Mouse (Mus musculus): ENCODE data around the gene Anxa6.

Gene Anxa6

GRCm38 (mm10) chr11:55031211-55031990, 1.8 kb downstream of the Anxa6 start:
- DNase-seq (ENCODE audit: low spot score in 2 of 2) = no peak

DNA sequence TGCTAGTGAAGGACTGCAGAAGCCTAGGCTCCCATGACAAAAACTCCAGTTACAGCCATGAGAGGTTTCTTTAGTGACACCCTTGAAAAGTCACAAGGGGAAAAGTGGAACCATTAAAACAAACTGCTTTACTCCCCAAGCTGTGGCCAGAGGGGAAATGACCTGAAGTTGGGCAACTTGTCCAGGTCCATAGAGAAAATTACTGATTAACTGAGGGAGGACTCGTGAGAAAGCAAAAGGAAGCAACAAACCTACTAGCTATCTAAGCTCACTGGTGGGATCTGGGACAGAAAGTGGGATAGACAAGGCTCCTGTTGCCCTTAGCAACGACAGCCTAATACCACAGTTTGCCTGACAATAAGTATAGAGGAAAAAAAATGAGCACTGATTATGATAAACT, 4.7 kb downstream of the Anxa6 start:
- no peak for DNase-seq (ENCODE audit: low spot score in 2 of 2)

DNA sequence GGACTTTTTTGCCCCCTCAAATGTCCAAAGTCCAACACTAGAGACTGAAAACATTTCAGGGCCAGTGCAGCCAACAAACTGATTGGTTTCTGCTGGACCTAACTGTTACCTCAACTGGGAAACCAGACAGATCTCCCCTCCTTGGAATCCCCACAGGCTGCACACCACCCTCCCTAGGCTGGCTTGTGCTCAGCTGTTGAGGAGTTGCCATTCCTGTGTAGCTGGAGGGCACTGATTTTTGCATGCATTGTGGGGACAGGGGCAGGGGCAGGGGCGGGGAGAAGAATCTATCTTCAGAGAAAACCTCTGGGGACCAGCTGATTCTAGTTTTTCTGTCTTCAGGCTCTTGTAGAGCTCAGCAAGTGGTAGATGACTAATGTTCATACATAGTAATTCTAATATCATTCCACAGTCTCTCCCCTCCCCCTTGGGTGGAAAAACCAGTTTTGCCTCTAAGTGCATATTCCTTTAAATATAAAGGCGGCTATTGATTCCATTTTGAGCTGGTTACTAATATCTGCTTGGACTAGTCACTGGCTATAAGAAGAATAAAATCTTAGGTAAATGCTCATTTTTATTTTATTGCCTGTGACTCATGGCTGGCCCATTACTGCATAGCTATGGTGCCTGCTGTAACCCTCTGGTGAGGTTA, 5.9 kb downstream of the Anxa6 start:
- DNase-seq (ENCODE audit: low spot score in 2 of 2) = no peak

DNA sequence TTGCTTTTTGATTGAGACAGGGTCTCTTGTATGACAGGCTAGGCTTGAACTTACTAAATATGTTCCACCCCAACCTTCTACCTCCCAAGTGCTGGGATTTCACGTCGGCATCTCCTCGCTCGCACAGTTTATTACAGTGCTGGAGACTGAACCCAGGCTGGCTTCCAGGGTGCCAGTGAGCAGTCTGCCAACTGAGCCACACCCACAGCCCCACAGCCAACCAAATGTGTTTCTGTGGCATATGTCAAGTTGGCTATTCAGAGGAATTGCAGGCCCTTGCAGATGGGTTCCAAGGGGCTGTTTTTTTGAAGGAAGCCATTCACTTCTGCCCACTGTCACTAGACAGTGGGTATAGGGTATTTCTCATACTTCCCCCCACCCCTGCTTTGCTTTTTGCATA, 7.3 kb downstream of the Anxa6 start:
- DNase-seq (ENCODE audit: low spot score in 2 of 2) = no peak

GRCm38 (mm10) chr11:55023583-55023982, 9.7 kb downstream of the Anxa6 start:
- DNase-seq (ENCODE audit: low spot score in 2 of 2) = no peak

- peak in 1 of 2 experiments; percentile 66 for DNase-seq (ENCODE audit: low spot score in 2 of 2)
Measured at GRCm38 (mm10) chr11:55023049-55023564, 10.1 kb downstream of the Anxa6 start.

DNA sequence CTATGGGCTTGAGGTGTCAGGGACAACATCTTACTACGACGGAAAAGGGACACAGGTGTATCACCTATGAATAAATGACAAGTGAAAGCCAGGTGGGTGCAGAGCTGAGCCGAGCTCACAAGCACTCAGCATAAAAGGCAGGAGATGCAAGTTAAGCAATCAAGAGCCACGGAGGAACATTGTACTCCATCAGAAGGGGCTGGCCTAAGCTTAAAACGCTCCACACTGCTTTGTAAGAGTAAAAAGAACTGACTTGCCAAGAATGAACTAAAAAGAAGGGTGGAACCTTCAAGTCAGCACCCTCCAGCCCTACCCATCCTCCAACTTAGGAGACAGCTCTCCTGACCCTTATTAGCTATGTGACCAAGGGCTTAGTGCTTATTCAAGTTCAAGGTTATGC, 10.7 kb downstream of the Anxa6 start:
- no peak for DNase-seq (ENCODE audit: low spot score in 2 of 2)

GRCm38 (mm10) chr11:55021859-55022258, 11.4 kb downstream of the Anxa6 start:
- no peak for DNase-seq (ENCODE audit: low spot score in 2 of 2)

- DNase-seq (ENCODE audit: low spot score in 2 of 2) = no peak
Measured at GRCm38 (mm10) chr11:55021458-55021857, 11.8 kb downstream of the Anxa6 start.

GRCm38 (mm10) chr11:55019711-55020110, 13.5 kb downstream of the Anxa6 start:
- DNase-seq (ENCODE audit: low spot score in 2 of 2) = no peak

- DNase-seq (ENCODE audit: low spot score in 2 of 2) = no peak
Measured at GRCm38 (mm10) chr11:55018034-55018433, 15.2 kb downstream of the Anxa6 start.

DNA sequence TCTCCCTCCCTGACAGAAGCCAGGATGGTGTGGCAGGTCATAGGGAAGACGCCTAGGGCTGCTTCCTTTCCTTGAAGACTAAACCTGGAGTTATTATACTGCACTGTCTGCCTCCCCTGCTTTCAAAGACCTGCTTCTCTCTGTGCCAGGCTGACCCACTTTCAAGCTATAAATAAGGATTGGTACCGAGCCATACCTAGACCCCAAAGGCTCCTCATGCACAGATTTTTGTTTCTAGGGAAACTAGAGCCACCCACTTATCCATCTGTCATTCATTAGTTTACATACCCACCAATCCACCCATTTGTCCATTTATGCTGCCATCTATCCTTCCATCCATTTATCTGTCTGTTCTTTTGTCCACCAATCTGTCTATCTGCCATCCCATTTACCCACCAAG, 16.0 kb downstream of the Anxa6 start:
- DNase-seq (ENCODE audit: low spot score in 2 of 2) = peak in 1 of 2 experiments; percentile 26

DNA sequence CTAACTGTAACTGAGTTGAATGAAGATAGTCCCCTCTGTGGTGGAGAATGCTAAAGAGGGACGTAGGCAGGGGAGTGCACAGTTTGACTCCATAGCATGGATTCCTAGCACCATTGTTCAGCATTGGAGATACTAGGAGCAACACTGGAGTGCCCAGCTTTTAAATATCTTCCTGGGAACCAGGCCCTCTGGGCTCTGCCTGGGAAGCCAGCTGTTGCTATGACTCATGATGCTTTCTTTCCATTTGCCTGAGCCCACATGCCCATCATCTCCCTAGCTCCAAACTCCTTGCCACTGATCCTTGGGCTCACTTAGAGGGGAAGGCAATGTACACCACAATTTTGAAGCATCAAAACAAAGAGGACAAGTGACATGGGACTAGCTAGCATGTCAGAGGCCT, 16.5 kb downstream of the Anxa6 start:
- DNase-seq (ENCODE audit: low spot score in 2 of 2) = peak in 1 of 2 experiments; percentile 34

DNA sequence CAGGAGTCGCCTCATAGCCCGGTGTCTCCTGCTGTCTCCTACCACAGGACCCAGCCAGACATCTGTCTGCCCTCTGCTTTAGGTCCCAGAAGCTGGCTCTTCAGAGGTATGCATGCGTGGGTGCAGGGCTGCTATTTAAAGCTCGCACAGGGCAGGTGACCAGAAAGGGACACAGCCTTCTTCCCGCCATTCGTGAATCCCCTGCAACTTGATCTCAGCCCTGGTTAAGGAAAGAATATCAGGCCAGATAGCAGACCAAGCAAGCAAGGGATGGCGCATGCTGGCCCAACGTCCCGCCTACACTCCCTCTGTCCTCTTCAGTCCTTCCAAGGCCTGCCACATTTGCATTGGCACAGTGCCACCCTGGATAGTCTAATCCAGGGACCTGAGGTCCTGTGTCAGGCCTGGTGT, 17.4 kb downstream of the Anxa6 start:
- peak in 1 of 2 experiments; percentile 34 for DNase-seq (ENCODE audit: low spot score in 2 of 2)

- DNase-seq (ENCODE audit: low spot score in 2 of 2) = peak in 1 of 2 experiments; percentile 35
Measured at GRCm38 (mm10) chr11:55015264-55015663, 18.0 kb downstream of the Anxa6 start.

- DNase-seq (ENCODE audit: low spot score in 2 of 2) = no peak
Measured at GRCm38 (mm10) chr11:55013802-55014201, 19.4 kb downstream of the Anxa6 start.

DNA sequence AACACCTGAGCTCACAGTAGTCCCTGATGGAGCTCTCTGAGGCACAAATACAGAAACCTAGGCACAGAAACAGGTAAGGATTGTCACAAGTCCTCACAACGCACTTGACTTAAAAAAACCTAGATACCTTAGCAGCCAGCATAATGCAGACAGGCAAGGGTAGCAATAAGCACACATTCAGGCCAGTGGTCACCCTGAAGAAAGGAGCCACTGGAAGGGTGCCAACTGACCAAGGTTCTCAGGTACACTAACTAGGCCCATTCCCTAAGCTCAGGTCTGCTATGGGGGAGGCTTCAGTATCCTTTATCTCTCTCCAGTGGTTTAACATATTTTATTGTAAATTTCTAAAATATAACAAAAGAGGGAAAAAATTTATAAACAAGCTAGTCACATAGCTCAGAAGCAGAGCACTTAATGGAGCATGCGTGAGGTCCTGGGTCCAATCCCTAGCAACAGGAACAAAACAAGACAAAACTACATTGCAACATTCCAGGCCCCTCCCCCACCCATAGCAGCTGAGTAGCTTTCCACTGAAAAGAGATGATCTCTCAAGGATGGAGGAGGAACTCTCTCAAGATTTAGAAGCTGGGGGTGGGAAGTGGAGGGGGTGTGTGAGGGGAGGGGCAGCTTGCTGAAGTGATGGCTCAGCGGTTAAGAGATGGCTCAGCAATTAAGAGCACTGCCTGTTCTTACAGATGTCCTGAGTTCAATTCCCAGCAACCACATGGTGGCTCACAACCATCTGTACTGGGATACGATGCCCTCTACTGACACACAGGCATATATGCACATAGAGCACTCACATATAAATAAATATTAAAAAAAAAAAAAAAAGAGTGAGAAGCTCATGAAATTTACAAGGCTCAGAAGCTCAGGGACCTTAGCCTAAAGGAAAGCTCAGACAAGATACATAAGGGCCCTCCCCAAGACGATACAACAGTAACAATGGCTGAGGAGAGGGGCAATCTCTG, 20.4 kb downstream of the Anxa6 start:
- DNase-seq (ENCODE audit: low spot score in 2 of 2) = no peak

- peak in 1 of 2 experiments; percentile 27 for DNase-seq (ENCODE audit: low spot score in 2 of 2)
Measured at GRCm38 (mm10) chr11:55011440-55011839, 21.8 kb downstream of the Anxa6 start.

DNA sequence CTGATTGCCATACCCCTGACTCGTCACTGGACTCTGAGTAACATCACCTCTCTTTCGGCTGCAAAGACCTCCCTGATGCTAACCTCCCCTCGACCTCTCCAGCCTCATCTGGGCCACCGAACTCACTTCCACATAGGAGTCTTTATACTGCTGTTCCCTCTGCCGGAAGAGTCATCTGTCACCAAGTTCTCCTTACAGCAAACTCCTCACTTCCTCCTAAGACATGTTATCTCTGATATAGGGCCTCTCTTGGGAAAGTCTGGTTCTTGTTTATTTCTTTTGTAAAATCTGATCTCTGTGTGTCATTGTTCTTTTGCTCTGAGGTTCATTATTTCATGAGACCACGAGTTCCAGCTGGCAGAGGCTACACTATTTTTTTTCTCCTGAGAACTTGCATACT, 25.0 kb downstream of the Anxa6 start:
- DNase-seq (ENCODE audit: low spot score in 2 of 2) = no peak

DNA sequence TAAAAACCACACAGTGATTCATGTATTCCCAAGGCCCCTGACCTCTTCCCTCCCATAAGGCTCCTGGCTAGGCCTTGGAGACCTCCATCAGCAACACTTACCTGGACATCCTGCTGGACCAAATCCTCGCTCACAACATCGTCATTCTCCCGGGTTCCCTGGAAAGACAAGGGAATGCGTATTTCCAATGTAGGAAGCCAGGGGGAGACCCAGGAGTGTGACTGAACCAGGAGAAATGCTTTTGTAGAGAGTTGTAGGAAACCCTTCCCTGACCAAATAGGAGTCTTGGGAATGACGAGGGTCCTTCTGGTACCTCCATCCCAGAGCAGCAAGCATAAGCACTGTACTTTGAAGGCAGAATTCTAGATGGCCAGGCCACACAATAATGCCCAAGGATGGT, 27.6 kb downstream of the Anxa6 start:
- DNase-seq (ENCODE audit: low spot score in 2 of 2) = no peak

GRCm38 (mm10) chr11:55004970-55005502, 28.2 kb downstream of the Anxa6 start:
- no peak for DNase-seq (ENCODE audit: low spot score in 2 of 2)

GRCm38 (mm10) chr11:54998708-54999107, 34.5 kb downstream of the Anxa6 start:
- no peak for DNase-seq (ENCODE audit: low spot score in 2 of 2)

All from left cerebral cortex, adult 9 months (tissue).